Mouse (Mus musculus): ENCODE data around the gene Ceacam18. TPM values are rescaled to one million over a fixed set of nuclear protein-coding genes. Genes with fewer than 3 reads are reported as not detected.
A peak's percentile ranks its signal among the peaks of the same experiment; 100 is the strongest.
"Not testable (repeated sequence)": the region's sequence is repeated elsewhere in the genome, so short reads cannot be mapped to it uniquely, and the experiment has no call there.

Ceacam18 gene
- total RNA-seq, 2 experiments from 2014 or later, result not detected

GRCm38 (mm10) chr7:43636194-43636593, 1.7 kb downstream of the Ceacam18 start:
- intact Hi-C loops (cut with DNase I), result no loop called here
- Histone ChIP-seq H3K27ac (no peak overlapping the region), H3K4me3 (no peak overlapping the region)
- no peak for DNase-seq
- TF ChIP-seq CTCF (IDR thresholded peaks at IDR 0.05), result no peak

GRCm38 (mm10) chr7:43637118-43637517, 2.6 kb downstream of the Ceacam18 start:
- TF ChIP-seq CTCF (IDR thresholded peaks at IDR 0.05), result no peak
- no peak for DNase-seq
- H3K27ac ChIP-seq, result no peak overlapping the region
- H3K4me3 ChIP-seq, result no peak overlapping the region
- intact Hi-C loops (cut with DNase I), result no loop called here

GRCm38 (mm10) chr7:43642587-43642986, 8.1 kb downstream of the Ceacam18 start:
- no peak for DNase-seq
- intact Hi-C loops (cut with DNase I), result no loop called here
- Histone ChIP-seq H3K27ac (no peak overlapping the region), H3K4me3 (no peak overlapping the region)
- no peak for TF ChIP-seq CTCF (IDR thresholded peaks at IDR 0.05)

GRCm38 (mm10) chr7:43643046-43643652, 8.6 kb downstream of the Ceacam18 start:
- H3K27ac ChIP-seq, result no peak overlapping the region
- intact Hi-C loops (cut with DNase I), result no loop called here
- no peak for TF ChIP-seq CTCF (IDR thresholded peaks at IDR 0.05)
- no peak overlapping the region for H3K4me3 ChIP-seq
- DNase-seq, result no peak

- intact Hi-C loops (cut with DNase I), result no loop called here
- Histone ChIP-seq H3K4me3 (no peak overlapping the region), H3K27ac (no peak overlapping the region)
- no peak for DNase-seq
- TF ChIP-seq CTCF (IDR thresholded peaks at IDR 0.05), result no peak
These were observed 18.2 kb downstream of the Ceacam18 start for GRCm38 (mm10) chr7:43652683-43653082.

GRCm38 (mm10) chr7:43654519-43654918, 20.0 kb downstream of the Ceacam18 start:
- Histone ChIP-seq H3K27ac (no peak overlapping the region), H3K4me3 (no peak overlapping the region)
- no peak for DNase-seq
- TF ChIP-seq CTCF (IDR thresholded peaks at IDR 0.05), result no peak
- intact Hi-C loops (cut with DNase I), result no loop called here

- H3K4me3 ChIP-seq, result no peak overlapping the region
- no peak for TF ChIP-seq CTCF (IDR thresholded peaks at IDR 0.05)
- intact Hi-C loops (cut with DNase I), result no loop called here
- DNase-seq, result no peak
- no peak overlapping the region for H3K27ac ChIP-seq
These were observed 21.7 kb downstream of the Ceacam18 start for GRCm38 (mm10) chr7:43656232-43656631.

- H3K27ac ChIP-seq, result no peak within 1 kb of the TSS
- intact Hi-C loops (cut with DNase I), result no loop called here
- peak within 1 kb of the TSS; percentile 11 for H3K4me3 ChIP-seq
- DNase-seq, result no peak
- no peak for TF ChIP-seq CTCF (IDR thresholded peaks at IDR 0.05)
These were observed 25.5 kb downstream of the Ceacam18 start, which contains the start of gene Siglece for GRCm38 (mm10) chr7:43660002-43660401. Siglece (minus strand) TSS chr7:43660161.

- DNase-seq, result no peak
- intact Hi-C loops (cut with DNase I), result no loop called here
- TF ChIP-seq CTCF (IDR thresholded peaks at IDR 0.05), result no peak
- Histone ChIP-seq H3K27ac (no peak overlapping the region), H3K4me3 (no peak overlapping the region)
These were observed 28.3 kb downstream of the Ceacam18 start for GRCm38 (mm10) chr7:43662804-43663203.

- H3K4me3 ChIP-seq; intact Hi-C loops (cut with DNase I); H3K27ac ChIP-seq; DNase-seq: not testable (repeated sequence)
These were observed 32.7 kb downstream of the Ceacam18 start for GRCm38 (mm10) chr7:43667221-43667620.

GRCm38 (mm10) chr7:43668582-43668981, 34.1 kb downstream of the Ceacam18 start:
- intact Hi-C loops (cut with DNase I), result no loop called here
- no peak overlapping the region for H3K4me3 ChIP-seq
- no peak overlapping the region for H3K27ac ChIP-seq
- no peak for DNase-seq
- TF ChIP-seq CTCF (IDR thresholded peaks at IDR 0.05), result peak; percentile 18; the same call in 1 of the 2 replicates

GRCm38 (mm10) chr7:43671064-43671808, 36.7 kb downstream of the Ceacam18 start:
- Histone ChIP-seq H3K4me3 (peak overlapping the region; percentile 95), H3K27ac (peak overlapping the region; percentile 92)
- no peak for DNase-seq
- intact Hi-C loops (cut with DNase I), result loop anchor here (2.0 to 10.0 kb wide), 2 partner anchors 90 to 386 kb away; no protein-coding TSS in a partner anchor
- TF ChIP-seq CTCF (IDR thresholded peaks at IDR 0.05), result no peak

- Histone ChIP-seq H3K4me3 (peak within 1 kb of the TSS; percentile 95), H3K27ac (peak within 1 kb of the TSS; percentile 92)
- intact Hi-C loops (cut with DNase I), result loop anchor here (2.0 to 10.0 kb wide), 2 partner anchors 91 to 387 kb away; no protein-coding TSS in a partner anchor
- peak; percentile 95 for DNase-seq
- no peak for TF ChIP-seq CTCF (IDR thresholded peaks at IDR 0.05)
These were observed 37.5 kb downstream of the Ceacam18 start, which contains the start of gene Ctu1 for GRCm38 (mm10) chr7:43671809-43672580. Ctu1 (plus strand) TSS chr7:43672016.
